Mouse (Mus musculus): ENCODE measurements at regions not wholly inside any gene's neighbourhood (a gene's known extent, or its start where the extent isn't known, plus 50 kb on each side); places are given as distances from the start of the nearest gene placed in this dataset.

DNA sequence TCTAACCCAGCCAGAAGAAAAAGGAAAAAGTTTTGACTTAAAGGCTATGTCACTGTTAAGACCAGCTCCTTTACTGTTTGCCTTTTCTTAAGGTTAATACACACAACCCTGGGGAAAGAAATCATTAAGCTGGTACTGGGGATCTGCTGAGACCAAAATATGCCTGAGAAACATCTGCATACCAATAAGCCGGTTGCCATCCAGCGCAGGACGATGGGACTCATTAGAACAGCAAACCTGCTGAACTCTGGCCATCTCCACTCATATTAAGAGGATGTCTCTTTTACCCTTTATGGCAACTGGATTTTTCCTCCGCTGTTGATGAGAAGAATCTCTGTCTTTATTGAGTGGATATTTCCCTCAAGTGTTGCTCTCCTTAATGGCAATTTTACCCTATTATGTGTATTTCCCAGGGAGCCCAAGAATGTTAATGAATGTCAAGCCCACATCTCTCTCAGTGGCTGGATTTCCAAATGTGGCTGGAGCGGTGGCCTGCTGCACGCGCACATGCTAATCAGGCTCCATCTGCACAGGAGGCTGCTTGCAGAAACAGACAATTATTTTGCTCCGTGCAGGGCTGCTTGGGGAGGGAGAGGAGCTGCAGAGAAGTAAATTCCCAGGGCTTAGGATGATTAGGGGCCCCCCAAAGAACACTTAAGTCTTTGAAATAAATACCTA is 351.6 kb upstream of the Map3k7 start:
- in situ Hi-C loops (cut with MboI, MseI), result no loop called here

DNA sequence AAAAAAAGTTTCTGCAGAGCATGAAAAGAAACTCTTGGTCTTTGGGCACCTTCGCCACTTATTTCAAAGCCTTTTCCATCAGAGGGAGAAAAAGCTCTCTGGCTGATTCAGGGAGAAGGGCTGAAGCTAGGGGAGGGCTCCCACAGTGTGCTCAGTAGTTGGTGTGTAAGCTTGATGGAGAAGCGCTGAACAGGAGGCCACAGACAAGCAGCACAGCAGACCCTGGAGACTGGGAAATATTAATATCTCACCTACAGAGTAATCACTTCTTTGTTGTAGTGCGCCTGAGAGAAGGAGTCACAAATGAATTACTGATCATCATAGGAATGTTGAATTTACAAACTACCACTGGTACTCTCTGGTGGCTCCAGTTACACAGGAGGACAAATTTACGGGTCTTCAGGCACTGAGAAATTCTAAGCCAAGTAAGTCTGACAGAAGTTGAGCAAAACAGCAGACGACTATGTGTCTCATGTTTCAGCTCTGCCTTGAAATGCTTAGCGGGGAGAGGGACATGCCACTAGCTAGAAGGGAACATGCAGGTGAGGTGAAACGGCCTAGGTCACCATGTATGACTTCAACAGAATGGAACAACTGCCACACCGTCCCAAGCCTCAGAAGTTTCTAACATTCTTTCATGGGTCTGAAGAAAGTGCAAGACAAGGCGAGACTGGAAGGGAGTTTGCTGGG is 350.9 kb upstream of the Map3k7 start:
- in situ Hi-C loops (cut with MboI, MseI), result no loop called here

DNA sequence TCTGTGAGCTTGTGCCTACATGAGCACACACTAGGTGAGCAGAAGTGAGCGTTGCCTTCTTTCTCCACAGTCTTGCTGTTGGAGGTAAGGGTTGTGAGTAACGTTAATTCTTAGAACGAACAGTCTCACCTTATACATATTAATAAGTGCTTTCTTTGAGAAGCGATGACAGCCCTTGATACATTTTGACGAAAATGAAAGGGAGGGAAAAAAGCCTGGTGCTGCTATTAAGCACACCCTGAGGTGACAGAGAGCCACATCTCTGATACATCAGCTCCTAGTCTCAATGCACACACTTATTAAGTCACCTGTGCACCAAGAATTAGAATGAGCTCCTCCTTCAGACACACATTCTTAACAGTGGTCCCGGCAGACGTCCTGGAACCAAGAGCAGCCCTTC is 346.3 kb upstream of the Map3k7 start:
- in situ Hi-C loops (cut with MboI, MseI), result no loop called here

DNA sequence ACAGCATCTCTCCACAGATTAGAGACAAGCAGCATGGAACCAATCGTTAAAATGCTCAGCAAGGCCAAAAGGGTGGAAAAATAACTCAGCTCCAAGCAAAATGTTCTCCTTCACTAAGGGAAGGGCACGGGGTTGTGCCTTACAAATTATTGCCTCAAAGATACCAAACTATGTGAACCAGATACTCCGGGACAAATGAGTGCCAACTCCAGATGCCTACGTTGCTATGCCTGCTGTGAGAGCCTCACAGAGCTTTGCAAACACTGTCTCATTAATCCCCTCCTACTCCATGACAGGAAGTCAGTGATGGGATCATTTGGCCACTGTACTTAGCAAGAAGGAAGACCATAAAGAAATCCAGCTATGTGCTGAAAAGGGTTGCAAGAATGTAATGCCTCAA is 345.9 kb upstream of the Map3k7 start:
- in situ Hi-C loops (cut with MboI, MseI), result no loop called here

GRCm38 (mm10) chr4:31621205-31621604 is 342.7 kb upstream of the Map3k7 start:
- in situ Hi-C loops (cut with MboI, MseI), result no loop called here

GRCm38 (mm10) chr4:31627053-31627452 is 336.8 kb upstream of the Map3k7 start:
- in situ Hi-C loops (cut with MboI, MseI), result no loop called here

DNA sequence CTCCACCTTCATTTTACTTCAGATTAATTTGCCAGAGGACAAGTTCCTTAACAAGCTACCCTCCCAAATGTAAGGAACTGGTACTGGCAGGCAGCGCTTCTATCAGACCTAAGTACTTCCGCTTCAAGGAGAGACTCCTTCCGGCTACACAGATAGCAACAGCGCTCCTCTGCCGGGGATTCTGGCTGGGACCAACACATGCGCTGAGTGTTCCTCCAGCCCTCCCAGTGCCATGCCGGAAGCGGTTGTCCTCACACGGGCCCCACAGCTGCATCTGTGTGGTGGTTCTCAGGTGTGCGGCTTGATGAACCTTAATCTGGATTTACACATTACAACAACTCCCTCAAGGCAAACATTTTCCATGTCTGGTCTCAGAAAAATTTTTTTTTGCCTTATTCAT is 336.1 kb upstream of the Map3k7 start:
- in situ Hi-C loops (cut with MboI, MseI), result no loop called here

DNA sequence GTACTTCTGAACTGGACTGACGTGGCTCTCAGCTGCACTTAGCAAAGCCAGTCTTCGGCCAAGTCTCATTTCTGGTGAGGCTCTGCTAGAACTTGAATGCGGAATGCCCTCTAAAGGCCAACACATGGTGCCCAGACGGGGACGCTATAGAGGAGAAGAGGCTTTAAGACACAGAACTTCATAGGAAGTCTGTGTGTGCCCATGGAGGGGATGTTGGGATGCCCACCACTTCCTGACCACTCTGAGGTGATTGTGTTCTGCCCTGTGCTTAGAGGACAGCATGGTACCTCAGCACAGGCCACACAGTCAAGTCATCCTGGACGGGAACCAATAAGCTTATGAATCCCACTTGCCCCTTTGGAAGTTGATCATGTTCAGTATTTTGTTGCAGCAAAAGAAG is 325.3 kb upstream of the Map3k7 start:
- in situ Hi-C loops (cut with MboI, MseI), result no loop called here

DNA sequence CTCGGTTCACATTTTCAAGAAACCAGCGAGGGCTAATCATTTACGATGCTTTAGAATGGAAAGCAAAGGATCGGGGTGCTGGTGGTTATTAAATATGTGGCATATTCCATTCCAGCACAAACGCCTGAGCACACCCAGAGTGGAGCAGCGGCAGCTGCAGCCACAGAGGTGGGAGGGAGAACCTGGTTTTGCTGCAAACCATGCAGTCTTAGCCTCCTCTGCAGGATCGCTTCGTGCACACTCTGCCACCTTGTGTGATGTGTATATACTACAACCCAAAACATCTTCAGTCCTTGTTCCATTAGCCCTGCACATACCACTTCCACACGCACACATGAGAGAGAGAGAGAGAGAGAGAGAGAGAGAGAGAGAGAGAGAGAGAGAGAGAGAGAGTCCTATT is 321.7 kb upstream of the Map3k7 start:
- in situ Hi-C loops (cut with MboI, MseI), result no loop called here

DNA sequence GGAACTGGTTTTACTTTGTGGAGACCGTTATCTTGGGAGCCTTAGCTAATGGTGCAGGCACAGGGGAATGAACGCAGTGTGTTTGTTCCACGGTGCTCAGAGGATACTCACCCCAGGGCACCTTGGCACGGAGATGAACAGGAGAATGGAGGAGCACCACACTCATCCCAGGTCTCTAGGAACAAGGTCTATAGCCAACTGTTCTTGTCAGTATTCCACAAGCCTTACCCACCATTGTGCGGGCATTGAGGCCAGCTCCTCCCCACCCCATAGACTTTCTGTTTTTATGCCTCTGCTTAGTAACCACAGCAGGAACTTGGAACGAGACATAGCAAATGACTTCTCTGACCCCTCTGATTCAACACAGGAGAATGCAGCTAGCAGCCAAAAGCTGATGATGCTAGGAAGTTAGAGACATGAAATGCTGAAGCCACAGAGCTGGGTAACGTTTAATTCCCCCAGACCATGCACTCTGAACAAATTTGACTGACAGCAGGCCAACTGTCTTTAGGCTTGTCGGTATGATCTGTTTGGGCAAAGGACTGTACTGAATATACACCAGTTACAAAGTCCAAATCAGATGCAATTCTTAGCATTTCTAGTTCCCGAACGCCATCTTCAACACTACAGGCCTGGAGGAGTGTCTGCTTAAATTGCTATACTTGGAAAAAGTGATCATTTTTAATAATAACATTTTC is 321.2 kb upstream of the Map3k7 start:
- in situ Hi-C loops (cut with MboI, MseI), result no loop called here

DNA sequence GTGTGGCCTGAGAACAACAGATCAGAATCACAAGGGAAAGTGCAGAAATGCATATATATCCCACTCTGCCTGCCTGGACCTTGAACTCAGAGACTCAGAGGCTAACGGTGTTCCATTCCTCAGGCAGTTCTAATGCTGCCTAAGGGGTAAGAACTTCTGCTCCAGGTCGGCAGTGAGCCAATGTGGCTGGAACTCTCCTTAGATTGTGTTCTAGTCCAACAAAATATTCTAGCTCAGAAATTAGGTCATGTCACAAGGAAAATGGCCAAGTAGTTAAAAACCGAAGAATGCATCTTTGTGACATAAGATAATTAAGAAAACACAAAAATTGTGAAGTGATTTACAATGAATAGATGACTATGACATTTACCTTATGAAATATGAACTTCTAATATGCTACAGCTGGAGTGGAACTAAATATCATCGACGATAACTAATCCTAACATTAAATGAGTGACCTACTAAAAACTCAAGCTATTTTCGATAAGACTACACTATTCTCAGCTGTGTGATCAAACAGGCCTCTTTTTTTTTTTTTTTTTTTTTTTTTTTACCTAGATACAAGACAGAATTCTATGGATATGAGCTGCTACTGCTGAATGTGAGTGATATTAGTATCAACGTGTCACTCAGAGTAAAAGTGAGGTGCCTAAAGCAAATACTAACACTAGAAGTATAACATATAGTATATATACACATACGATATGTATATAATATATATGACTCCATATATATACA is 315.1 kb upstream of the Map3k7 start:
- in situ Hi-C loops (cut with MboI, MseI), result no loop called here

DNA sequence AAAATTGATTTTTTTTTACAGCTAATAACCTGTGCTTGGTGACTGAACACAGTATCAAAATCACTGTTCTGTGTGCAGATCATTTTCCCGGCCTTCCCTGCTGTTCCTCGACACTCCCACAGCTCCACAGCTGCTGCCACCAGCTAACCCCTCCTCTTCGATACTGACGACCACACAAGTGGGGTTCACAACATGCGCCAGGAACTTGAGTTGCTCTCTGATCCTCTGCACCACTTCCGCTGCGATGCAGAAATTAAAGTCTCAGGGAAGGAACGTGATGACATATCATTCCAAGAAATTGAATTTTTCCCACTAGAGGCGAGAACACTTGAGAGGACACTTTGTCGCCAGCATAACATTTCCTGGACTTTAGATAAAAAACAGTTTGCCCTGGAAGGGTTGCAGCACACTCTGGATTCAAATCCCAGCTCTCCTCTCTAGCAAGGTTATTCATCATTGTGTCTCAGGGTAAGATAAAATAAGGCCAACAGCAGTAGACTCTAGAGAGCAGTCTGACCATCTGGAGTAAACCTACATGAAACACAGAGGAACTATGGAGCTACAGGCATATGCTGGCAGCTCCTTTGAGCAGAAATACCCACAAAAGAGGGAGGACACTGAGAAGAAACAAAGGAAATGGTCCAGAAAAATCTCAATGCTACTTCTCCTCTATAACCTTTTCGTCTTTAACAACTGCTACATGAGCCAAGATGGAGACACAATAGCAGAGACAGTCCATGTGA is 308.4 kb upstream of the Map3k7 start:
- in situ Hi-C loops (cut with MboI, MseI), result no loop called here

DNA sequence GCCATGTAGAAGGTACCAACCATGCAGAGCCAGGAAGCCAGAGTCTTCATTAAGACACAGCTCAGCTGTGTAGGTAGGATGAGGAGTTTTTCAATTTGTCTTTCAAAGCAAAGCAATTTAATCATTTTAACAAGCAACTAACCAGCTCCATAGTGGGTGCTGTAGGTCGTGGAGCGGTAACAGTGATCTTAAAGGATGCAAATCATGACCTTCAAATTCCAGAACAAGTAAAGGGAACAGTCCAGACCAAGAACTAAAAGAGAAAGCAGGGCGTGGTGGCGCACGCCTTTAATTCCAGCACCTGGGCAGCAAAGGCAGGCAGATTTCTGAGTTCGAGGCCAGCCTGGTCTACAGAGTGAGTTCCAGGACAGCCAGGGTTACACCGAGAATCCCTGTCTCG is 307.8 kb upstream of the Map3k7 start:
- in situ Hi-C loops (cut with MboI, MseI), result no loop called here

GRCm38 (mm10) chr4:31658820-31659219 is 305.1 kb upstream of the Map3k7 start:
- in situ Hi-C loops (cut with MboI, MseI), result no loop called here

DNA sequence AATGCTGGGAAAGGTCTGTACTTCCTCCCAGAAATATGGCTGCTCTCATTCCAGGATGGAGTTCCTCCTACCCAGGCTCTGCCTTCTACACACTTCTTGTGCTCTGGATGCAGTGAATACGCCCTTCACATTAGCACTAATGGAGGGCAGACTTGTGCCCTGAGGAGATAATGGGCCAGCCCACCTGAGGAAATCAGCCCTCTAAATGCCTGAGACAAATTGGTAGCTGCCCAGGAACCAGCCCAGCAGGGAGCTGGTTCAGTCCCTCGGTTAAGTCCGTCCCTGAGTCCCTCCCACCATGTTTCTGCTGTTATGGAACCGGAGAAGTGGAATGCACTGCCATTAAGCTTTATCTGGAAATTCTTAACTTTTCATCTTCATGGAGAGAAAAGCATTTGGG is 303.0 kb upstream of the Map3k7 start:
- in situ Hi-C loops (cut with MboI, MseI), result no loop called here

DNA sequence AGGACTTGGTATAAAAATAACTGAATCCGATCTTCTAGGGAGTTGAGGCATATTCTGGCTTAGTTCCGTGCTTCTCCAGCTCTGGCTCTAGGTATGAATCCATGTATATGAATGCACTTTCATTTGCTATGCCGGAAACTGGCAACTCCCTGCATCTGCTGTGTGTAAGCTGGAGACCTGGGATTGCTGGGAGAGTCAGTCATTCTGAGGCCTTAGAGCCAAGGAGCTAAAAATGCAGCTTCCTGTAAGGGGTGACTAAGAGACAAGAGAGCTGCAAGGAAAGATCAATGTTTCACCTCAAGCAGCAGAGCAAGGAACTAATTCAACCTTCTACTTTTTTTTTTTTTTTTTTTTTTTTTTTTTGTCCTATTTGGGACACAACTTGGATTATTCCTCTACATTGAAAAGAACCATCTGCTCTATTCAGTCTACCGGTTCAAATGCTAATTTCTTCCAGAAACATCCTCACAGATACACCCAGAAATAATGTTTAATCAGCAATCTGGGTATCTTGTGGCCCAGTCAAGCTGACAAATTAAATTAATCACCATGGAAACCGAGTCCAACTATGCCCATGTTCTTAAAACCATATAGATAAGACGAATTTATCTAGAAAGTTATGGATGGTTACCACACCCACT is 292.2 kb upstream of the Map3k7 start:
- in situ Hi-C loops (cut with MboI, MseI), result no loop called here

DNA sequence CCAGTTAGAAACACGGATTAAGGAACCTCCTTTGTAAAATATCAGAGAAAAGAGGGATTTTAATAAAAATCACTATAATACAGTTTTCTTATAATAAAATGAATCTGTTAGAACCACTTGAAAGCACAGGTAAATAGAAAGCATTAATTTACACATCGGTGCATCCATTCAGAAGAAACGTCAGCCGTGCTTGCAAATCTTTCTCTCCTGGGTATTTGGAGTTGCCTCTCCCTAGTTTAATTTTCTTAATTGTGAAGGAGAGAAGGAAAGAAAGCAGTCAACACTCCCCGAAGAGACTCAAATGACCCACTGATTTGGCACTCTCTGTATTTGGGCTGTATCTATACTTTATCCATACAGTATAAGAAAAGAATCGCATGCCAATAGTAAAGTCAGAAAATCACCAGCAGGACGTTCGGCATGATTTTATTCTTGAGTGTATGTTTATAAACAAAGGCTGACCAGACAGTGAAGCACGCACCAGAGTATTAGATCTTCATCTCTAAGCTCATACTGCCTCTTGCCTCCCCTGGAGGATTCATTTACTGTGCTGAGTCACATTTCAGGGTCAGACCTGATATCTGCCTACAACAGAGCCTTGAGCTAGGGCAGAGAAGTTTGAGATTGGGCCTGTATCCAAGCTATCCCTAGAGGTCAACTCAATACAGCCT is 291.6 kb upstream of the Map3k7 start:
- in situ Hi-C loops (cut with MboI, MseI), result no loop called here

GRCm38 (mm10) chr4:31672842-31673171 is 291.1 kb upstream of the Map3k7 start:
- in situ Hi-C loops (cut with MboI, MseI), result no loop called here

DNA sequence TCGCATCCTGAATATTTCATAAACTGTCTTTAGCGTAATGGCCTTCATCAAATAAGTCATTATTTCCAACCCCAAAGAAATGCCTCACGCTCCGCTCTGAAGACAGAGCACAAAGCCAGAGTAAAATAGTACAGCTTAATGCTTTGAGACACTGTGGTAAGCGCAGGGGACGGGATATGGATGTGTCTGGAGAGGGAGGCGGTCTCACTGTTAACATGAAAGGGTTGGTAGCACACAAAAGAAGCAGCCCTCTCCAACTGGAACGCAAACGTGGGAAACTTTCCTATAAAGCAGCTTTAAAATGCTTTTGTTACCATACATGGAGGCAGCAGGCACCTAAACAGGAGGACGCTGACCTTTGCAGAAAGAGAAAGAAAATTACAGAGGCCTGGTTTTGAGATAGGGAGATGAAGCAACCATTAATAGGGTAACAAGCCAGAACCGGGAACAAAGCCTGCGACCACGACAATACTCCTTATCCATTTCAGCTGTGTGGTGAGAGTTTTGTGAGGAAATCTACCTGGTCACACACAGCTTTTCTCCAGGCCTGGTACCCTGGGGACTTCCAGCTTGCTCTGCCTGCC is 284.8 kb upstream of the Map3k7 start:
- in situ Hi-C loops (cut with MboI, MseI), result no loop called here

GRCm38 (mm10) chr4:31680958-31681357 is 282.9 kb upstream of the Map3k7 start:
- in situ Hi-C loops (cut with MboI, MseI), result no loop called here

Data from regulatory T cell (primary cell).